Mouse (Mus musculus): ENCODE measurements around the gene Tenm3. TPM values are rescaled to one million over a fixed set of nuclear protein-coding genes. Genes with fewer than 3 reads are reported as not detected.

Tenm3 gene
- polyA plus RNA-seq, 2 experiments: 38.0 to 48.1 TPM

DNA sequence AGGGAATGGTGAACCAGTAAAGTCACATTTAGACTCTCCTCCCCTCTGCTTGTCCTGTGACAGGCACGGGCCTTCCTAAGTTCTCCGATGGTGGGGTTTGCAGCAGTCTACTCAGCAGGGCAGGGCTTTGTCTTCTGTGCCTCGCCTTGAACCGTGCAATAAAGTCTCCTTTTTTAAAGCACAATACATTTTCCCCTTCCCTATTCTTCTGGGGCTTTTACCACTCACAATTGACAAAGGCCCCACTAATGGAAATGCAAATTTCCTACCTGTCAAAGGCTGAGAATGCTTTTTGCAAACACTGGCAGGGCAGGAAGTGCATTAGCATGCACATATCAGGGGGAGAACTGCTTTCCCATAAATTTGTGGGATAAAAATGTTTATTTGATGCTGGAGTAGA lies 664.8 kb downstream of the Tenm3 start:
- ATAC-seq (ENCODE audit: low FRiP score, low read depth) (no peak), DNase-seq (ENCODE audit: low spot score) (no peak)
- Histone ChIP-seq H3K9ac (ENCODE audit: low read depth, low read length, severe bottlenecking) (no peak overlapping the region), H3K36me3 (ENCODE audit: control insufficient read depth, insufficient read depth, low read length) (no peaks in the 10 kb centered on the region), H3K4me3 (replicated peaks; ENCODE audit: low read length) (no peak overlapping the region), H3K4me1 (ENCODE audit: control insufficient read depth, insufficient read depth, low read length) (no peaks in the 10 kb centered on the region), H3K4me2 (replicated peaks; ENCODE audit: low read depth, low read length, severe bottlenecking) (no peak overlapping the region), H3K27ac (replicated peaks; ENCODE audit: low read depth, low read length) (no peak overlapping the region), H3K9me3 (ENCODE audit: control insufficient read depth, low read length) (no peaks in the 10 kb centered on the region), H3K27me3 (ENCODE audit: control insufficient read depth, insufficient read depth, low read length) (no peaks in the 10 kb centered on the region)
- no peak for TF ChIP-seq POLR2A (IDR thresholded peaks at IDR 0.05; ENCODE audit: borderline replicate concordance, extremely low read depth, insufficient read depth, insufficient read length)
- 69% methylated on average over 4 of the region's 4 CpGs for WGBS

DNA sequence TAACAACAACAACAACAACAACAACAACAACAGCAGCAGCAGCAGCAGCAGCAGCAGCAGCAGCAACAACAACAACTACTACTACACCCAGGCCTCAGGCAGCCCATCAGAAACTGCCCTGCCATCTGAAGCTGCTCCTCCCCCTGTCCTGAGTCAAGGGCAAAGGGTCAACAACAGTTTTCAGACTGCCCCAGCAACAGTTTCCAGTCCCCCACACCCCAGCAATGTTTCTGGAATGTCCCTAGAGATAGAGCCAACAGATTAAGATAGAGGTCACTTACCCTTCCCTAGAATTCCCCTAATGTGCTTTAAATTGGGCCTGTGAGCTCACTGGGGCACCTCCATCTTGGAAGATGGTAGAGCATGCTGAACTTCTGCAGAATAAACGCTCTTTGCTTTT lies 665.9 kb downstream of the Tenm3 start:
- DNase-seq (ENCODE audit: low spot score) (no peak), ATAC-seq (ENCODE audit: low FRiP score, low read depth) (no peak)
- no peaks in the 10 kb centered on the region for H3K4me1 ChIP-seq (ENCODE audit: control insufficient read depth, insufficient read depth, low read length)
- no peaks in the 10 kb centered on the region for H3K27me3 ChIP-seq (ENCODE audit: control insufficient read depth, insufficient read depth, low read length)
- H3K4me2 ChIP-seq (replicated peaks; ENCODE audit: low read depth, low read length, severe bottlenecking): no peak overlapping the region
- no peak overlapping the region for H3K9ac ChIP-seq (ENCODE audit: low read depth, low read length, severe bottlenecking)
- H3K4me3 ChIP-seq (replicated peaks; ENCODE audit: low read length): no peak overlapping the region
- no peak for TF ChIP-seq POLR2A (IDR thresholded peaks at IDR 0.05; ENCODE audit: borderline replicate concordance, extremely low read depth, insufficient read depth, insufficient read length)
- H3K27ac ChIP-seq (replicated peaks; ENCODE audit: low read depth, low read length): no peak overlapping the region
- 86% methylated on average over 1 of the region's 1 CpGs for WGBS
- H3K9me3 ChIP-seq (ENCODE audit: control insufficient read depth, low read length): no peaks in the 10 kb centered on the region
- H3K36me3 ChIP-seq (ENCODE audit: control insufficient read depth, insufficient read depth, low read length): no peaks in the 10 kb centered on the region
